Mouse (Mus musculus) heart, postnatal 0 days (tissue): ENCODE data around the gene Crhr1.

Experiments used
- CTCF ChIP-seq: IDR thresholded peaks from 2 replicates; pipeline ENCODE4 v1.5.1; 2016; ENCODE audit warnings: antibody characterized with exemption, control low read depth, low read depth
- EP300 ChIP-seq: IDR thresholded peaks from 2 replicates; pipeline ENCODE4 v1.6.1; 2016; ENCODE audit warnings: antibody characterized with exemption, low read depth

DNA sequence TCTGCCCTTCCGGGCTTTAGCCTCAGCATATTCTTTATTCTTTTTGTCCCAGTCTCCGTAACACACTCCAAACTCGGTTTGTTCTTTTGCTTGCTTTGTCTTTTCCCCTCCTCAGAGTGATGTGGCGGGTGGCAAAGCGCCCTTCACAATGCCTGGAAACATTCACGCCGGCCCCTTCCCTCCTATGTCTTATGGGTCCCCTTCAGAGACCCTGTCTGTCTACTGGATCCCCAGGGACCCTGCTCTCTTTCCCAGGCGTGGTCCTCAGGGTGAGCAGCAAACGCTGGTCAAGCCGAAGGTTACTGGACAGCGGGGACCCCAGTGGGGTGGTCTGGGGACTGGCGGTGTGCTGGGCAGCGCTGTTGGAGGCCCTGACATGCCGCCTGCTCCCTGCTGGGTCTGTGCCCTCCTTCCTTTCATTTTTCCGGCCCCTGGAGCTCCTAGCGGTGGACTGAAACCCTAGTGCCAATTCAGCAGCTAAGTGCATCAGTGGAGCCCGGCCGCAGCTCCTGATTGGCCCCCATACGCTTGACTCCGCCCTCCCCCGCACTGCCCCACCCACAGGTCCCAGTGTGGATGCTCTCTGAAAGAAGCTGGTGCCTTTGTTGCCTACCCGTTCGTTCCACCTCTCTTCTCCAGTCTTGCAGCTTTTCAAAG, 25.1 kb downstream of the Crhr1 start:
- TF ChIP-seq CTCF (no peak), EP300 (no peak)
